Mouse (Mus musculus): ENCODE measurements at regions not wholly inside any gene's neighbourhood (a gene's known extent, or its start where the extent isn't known, plus 50 kb on each side); places are given as distances from the start of the nearest gene placed in this dataset.

DNA sequence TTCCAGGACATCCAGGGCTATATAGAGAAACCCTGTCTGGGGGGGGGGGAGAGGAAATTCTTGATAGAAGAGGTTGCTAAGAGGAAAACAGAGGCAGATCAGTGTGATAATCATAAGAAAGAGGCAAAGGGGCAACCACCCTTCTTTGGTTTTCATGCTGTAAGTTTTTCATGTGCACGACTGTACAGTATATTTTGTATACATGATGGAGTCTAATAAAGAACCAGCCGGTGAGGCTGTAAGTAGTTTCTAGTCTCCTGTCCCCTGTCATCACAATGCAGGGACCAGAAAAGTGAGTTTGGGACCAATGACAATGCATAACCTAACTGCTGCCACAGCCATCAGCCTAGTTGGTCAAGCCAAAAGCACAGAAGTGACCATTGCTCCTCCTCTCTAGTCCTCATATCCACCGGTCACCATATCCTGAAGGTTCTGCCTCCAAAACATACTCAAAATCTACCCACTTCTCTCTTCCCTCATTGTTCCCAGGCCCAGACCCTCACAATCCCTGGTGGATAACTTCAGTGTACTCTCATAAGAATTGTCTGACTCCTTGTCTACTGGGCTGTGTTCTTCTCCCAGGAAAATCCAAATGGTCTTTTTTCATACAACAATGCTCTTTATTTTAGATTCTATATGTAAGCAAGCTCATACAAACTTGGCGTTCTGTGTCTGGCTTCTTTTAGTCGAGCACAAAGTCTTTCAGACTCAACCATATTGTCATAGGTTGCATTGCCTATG is 122.9 kb upstream of the Cpm start:
- H3K27me3 ChIP-seq (replicated peaks), result no peaks in the 10 kb centered on the region
- no peaks in the 10 kb centered on the region for H3K9me3 ChIP-seq
- no peak overlapping the region for H3K27ac ChIP-seq
- H3K4me2 ChIP-seq (replicated peaks), result no peak overlapping the region
- WGBS, result 89% methylated on average over 5 of the region's 5 CpGs
- H3K9ac ChIP-seq, result no peak overlapping the region
- no peaks in the 10 kb centered on the region for H3K4me1 ChIP-seq
- no peaks in the 10 kb centered on the region for H3K36me3 ChIP-seq
- no peak overlapping the region for H3K4me3 ChIP-seq
- no peak for ATAC-seq (ENCODE audit: low FRiP score, low read depth)

DNA sequence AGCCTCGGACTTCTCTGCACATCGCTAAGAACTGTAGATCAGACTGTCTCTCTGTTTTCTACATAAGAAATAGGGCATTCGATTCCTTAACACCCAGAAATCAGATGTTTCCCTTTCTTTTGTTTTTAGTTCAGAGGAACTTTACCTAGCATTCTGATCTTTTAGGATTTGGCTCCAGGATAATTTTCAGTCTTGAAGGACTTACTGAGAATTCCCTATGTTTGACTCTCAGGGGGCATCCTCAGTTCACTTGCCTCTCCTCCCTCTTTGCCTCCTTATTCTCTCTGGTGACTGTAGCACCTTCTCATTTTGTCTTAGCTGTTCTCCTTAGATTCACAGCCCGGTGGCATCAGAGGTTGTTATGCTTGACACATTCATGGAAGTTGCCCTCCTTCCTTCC is 123.8 kb upstream of the Cpm start:
- no peak for ATAC-seq (ENCODE audit: low FRiP score, low read depth)
- H3K27ac ChIP-seq, result no peak overlapping the region
- no peak overlapping the region for H3K9ac ChIP-seq
- H3K4me3 ChIP-seq, result no peak overlapping the region
- no peaks in the 10 kb centered on the region for H3K4me1 ChIP-seq
- no peaks in the 10 kb centered on the region for H3K9me3 ChIP-seq
- H3K36me3 ChIP-seq, result no peaks in the 10 kb centered on the region
- no peaks in the 10 kb centered on the region for H3K27me3 ChIP-seq (replicated peaks)
- no peak overlapping the region for H3K4me2 ChIP-seq (replicated peaks)
- 84% methylated on average over 4 of the region's 4 CpGs for WGBS

DNA sequence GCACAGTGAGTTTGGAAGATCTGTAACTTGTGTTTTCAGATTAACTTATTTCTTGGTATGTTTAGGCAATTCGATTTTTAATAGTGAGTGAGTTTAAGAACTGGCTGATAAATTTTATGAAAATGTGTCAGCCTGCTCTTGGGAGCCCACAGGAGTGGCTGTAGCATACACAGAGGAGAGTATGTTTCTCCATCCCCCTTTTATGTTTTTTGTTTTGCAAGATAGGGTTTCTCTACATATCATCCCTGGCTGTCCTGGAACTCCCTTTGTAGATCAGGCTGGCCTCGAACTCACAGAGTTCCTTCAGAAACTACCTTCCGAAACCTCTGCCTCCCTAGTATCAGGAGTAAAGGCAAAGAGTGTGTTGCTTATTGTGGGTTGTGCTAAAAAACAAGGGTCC is 124.2 kb upstream of the Cpm start:
- no peak for ATAC-seq (ENCODE audit: low FRiP score, low read depth)
- H3K4me3 ChIP-seq, result no peak overlapping the region
- H3K9ac ChIP-seq, result no peak overlapping the region
- H3K4me2 ChIP-seq (replicated peaks), result no peak overlapping the region
- H3K36me3 ChIP-seq, result no peaks in the 10 kb centered on the region
- WGBS, result 94% methylated on average over 3 of the region's 3 CpGs
- no peak overlapping the region for H3K27ac ChIP-seq
- no peaks in the 10 kb centered on the region for H3K9me3 ChIP-seq
- H3K27me3 ChIP-seq (replicated peaks), result no peaks in the 10 kb centered on the region
- H3K4me1 ChIP-seq, result no peaks in the 10 kb centered on the region

DNA sequence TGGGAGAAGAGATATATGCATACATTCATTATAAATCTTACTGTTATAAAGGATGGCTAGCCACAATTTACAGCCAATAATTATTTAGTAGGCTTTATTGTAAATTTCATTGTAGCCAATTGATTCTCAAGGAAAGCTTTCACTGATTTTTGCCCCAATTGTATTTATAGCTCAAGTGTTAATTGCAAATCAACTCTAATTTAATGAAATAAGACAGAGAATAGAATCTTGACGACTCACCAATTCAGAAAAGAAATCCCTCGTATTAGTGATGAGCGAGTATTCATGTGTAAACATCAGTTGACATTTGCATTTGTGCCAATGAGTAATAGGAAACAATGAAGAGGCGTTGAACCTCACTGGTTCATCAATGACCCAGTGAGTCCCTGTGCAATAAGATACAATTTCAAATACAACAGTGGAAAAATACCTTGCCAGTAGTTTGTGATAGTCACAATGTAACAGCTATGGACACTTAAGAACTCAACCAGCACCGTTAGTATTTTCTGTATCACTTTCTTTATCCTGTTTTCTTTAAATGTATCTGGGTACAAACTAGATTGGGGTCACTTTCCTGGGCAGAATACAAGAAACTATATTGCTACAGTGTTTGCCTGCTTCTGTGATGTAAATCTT is 124.6 kb upstream of the Cpsf6 start:
- 79% methylated on average over 5 of the region's 5 CpGs for WGBS
- Histone ChIP-seq H3K9me3 (no peaks in the 10 kb centered on the region), H3K4me2 (replicated peaks) (no peak overlapping the region), H3K36me3 (no peaks in the 10 kb centered on the region), H3K4me1 (no peaks in the 10 kb centered on the region), H3K9ac (no peak overlapping the region), H3K27ac (no peak overlapping the region), H3K4me3 (no peak overlapping the region), H3K27me3 (replicated peaks) (no peaks in the 10 kb centered on the region)
- ATAC-seq (ENCODE audit: low FRiP score, low read depth), result no peak

DNA sequence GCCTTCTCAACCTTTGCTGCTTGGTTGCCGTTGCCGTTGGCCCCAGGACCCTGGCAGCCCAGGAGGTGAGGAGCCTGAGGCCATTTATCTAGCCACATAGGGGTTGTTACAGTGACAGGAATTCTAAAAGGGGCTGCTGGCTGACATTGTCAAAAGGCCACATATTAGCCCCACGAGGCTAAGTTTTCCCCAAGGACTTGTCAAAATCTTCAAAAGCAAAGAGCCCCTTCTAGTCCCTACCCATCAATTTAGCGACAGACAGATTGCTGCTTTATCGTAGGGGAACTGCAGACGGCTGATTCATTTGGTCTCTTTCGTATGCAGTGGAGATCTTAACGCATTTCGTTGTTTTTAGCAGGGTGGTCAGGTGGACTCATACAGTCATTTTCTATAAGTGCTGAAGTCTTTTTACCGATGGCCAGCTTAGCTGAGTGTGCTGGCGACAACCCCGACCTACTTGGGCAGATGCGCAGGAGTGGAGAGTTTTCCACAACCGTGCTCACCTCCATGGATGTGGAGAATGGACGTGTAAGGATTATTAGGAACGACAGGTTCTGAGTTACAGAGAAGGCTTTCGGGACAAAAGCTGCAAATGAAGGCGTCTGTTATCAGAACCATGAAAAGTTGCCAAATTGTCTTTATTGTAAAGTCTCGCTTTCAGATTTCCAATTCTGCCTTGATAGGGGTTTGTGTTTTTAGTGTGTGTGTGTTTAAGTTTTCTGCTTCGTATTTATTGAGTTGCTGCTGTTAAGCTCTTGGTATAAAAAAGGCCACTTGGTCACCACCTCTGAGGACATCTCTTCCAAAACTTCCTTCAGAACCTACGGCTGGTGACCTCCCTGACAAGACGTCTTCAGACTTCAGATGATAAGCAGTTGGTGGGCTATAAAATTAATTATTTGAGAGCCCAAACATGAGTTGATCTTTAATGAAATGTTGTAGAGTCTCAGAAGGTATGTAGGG is 123.7 kb upstream of the Cpsf6 start:
- Histone ChIP-seq H3K4me1 (no peaks in the 10 kb centered on the region), H3K9me3 (no peaks in the 10 kb centered on the region), H3K4me3 (no peak overlapping the region), H3K27ac (no peak overlapping the region), H3K4me2 (replicated peaks) (no peak overlapping the region), H3K27me3 (replicated peaks) (no peaks in the 10 kb centered on the region), H3K9ac (no peak overlapping the region), H3K36me3 (no peaks in the 10 kb centered on the region)
- ATAC-seq (ENCODE audit: low FRiP score, low read depth), result no peak
- WGBS, result 79% methylated on average over 22 of the region's 22 CpGs

DNA sequence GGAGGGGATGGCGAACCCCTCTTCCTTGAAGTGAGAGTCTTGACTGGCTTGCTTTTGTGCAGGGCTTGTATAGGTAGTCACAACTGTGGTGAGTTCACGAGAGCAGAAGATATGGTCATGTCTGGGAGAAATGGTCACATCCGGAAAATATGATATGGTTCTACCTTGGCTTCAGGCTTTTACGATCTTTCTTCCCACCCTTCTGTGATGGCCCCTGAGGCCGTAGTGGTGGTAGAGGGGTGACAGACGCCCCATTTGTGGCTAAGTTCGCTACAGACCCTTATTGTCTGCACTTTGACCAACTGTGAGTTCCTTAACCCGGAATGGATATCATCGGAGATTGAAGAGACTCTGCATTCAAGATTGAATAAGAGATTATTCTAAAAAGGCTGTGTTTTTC is 122.9 kb upstream of the Cpsf6 start:
- Histone ChIP-seq H3K4me1 (no peaks in the 10 kb centered on the region), H3K9ac (no peak overlapping the region), H3K27me3 (replicated peaks) (no peaks in the 10 kb centered on the region), H3K36me3 (no peaks in the 10 kb centered on the region), H3K9me3 (no peaks in the 10 kb centered on the region), H3K27ac (no peak overlapping the region), H3K4me2 (replicated peaks) (no peak overlapping the region), H3K4me3 (no peak overlapping the region)
- no peak for ATAC-seq (ENCODE audit: low FRiP score, low read depth)
- WGBS, result 89% methylated on average over 9 of the region's 9 CpGs

DNA sequence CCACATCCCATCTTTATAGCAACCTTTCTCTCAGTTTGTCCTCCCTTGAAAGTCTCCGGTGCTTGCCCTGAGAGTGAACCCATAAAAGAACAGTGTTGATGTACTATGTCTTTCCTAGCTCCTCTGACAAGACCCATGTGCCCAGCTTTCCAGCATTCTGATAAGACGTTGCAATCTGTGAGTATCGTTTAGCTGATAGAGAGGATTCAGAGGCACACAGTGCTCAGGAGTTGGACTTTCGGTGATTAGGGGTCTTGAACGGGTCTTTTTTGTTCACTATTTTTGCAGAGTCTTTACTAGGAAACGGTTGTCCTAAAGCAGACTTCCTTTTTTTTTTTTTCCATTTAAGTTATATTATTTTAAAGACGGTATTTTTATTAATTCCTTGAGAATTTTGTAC is 122.3 kb upstream of the Cpsf6 start:
- no peaks in the 10 kb centered on the region for H3K4me1 ChIP-seq
- H3K4me3 ChIP-seq, result no peak overlapping the region
- no peak overlapping the region for H3K27ac ChIP-seq
- H3K9ac ChIP-seq, result no peak overlapping the region
- H3K27me3 ChIP-seq (replicated peaks), result no peaks in the 10 kb centered on the region
- no peaks in the 10 kb centered on the region for H3K9me3 ChIP-seq
- H3K4me2 ChIP-seq (replicated peaks), result no peak overlapping the region
- H3K36me3 ChIP-seq, result no peaks in the 10 kb centered on the region
- no peak for ATAC-seq (ENCODE audit: low FRiP score, low read depth)
- 92% methylated on average over 7 of the region's 7 CpGs for WGBS

DNA sequence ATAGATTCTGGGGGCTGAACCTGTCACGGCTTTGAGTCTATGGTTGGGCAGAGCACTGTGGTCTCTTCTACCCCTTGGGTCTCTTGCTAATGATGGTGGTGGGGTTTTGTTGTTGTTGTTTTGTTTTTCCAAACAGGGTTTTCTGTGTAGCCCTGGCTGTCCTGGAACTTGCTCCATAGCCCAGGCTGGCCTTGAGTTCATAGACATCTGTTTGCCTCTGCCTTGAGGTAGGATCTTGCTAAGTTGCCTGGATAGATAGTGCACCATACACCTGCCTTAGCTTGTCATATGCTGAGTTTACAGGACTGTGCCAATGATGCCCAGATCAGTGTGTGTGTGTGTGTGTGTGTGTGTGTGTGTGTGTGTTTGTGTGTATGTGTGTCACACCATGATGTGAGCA is 121.6 kb upstream of the Cpsf6 start:
- no peak overlapping the region for H3K9ac ChIP-seq
- no peak overlapping the region for H3K4me2 ChIP-seq (replicated peaks)
- H3K9me3 ChIP-seq, result no peaks in the 10 kb centered on the region
- H3K36me3 ChIP-seq, result no peaks in the 10 kb centered on the region
- H3K4me3 ChIP-seq, result no peak overlapping the region
- H3K27ac ChIP-seq, result no peak overlapping the region
- H3K4me1 ChIP-seq, result no peaks in the 10 kb centered on the region
- no peaks in the 10 kb centered on the region for H3K27me3 ChIP-seq (replicated peaks)
- 84% methylated on average over 1 of the region's 1 CpGs for WGBS
- no peak for ATAC-seq (ENCODE audit: low FRiP score, low read depth)

DNA sequence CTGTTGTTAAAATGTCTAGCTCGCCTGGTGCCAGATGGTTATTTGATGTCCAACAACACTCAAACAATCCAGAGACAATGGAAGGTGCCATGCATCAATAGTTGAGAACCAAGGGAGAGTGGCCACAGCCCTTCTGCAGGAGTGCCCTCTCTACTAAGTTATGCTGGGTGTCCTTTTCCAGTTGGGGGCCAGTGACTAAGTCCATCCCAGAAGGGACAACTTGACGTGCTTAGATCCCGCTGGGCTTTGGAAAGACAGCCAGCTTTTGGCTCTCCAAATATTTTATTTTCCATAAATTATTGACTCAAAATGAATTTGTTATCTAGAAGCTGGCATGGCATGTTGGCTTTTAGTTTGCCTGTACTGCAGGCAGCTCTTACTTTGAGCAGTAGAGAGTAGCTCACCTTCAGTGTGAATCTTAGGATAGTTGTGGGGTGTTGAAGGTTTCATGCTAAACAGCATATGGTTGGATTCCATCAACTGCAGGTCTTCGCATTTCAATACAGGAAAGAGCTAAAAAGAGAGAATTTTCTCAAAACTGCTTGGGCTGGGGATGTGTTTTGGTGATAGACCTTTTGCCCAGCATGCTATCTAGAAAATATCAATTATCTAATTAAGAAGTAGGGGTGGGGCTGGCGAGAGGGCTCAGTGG is 120.8 kb upstream of the Cpsf6 start:
- Histone ChIP-seq H3K27me3 (replicated peaks) (no peaks in the 10 kb centered on the region), H3K4me1 (no peaks in the 10 kb centered on the region), H3K4me3 (no peak overlapping the region), H3K36me3 (no peaks in the 10 kb centered on the region), H3K4me2 (replicated peaks) (no peak overlapping the region), H3K9me3 (no peaks in the 10 kb centered on the region), H3K27ac (no peak overlapping the region), H3K9ac (no peak overlapping the region)
- ATAC-seq (ENCODE audit: low FRiP score, low read depth), result no peak
- WGBS, result 78% methylated on average over 5 of the region's 5 CpGs

DNA sequence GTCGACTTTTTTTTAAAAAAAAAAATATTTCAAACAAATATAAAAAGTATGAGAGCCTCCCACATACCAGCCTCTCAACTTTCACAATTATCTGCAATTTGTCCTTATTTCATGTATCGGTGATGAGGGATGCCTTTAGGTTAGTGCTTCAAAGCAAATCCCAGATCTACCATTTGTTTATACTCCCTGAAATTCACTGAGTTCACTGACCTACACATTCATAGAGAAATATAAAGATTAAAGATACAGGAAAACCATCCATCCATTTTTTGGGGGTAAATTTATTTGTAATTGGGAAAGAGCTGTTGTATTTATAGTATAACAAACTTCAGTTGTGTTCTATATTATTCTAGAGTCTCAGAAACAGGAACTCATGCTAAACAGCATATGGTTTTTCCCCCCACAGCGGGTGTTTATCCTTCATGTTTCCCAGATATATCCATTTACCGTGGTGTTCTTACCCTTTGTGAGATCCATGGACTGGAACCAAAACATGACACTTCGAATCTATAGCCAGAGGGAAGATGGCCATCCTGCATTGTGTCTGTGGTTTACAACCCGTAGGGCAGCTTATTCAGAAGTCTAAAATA is 120.1 kb upstream of the Cpsf6 start:
- H3K36me3 ChIP-seq, result no peaks in the 10 kb centered on the region
- 70% methylated on average over 6 of the region's 6 CpGs for WGBS

DNA sequence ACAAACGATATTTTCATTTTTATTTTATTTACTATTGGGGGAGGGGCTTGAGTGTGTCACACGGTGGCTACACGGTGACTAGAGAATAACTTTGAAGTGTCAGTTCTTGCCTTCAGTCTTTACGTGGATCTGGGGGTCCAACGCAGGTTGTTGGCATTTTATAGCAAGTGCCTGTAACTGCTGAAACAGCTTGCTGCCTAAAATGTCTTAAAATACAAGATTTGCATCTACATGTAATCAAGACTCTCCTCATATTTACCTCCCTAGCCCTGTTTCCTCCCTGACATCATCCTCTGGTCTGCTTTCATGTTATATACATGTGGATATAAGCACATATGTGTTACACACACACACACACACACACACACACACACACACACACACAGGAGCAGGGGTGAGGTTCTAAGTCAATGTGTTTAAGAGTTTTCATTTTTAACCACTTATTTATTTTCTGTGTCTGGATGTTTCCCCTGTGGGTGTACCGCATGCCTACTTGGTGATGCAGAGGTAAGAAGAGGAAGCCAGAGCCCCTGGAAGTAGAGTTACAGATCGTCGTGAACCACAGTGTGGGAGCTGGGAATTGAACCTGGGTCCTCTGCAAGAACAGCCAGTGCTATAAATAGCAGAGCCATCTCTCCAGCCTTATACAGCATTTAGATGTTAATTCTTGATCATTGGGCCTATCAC is 119.5 kb upstream of the Cpsf6 start:
- Histone ChIP-seq H3K36me3 (no peaks in the 10 kb centered on the region), H3K9me3 (no peaks in the 10 kb centered on the region), H3K4me2 (replicated peaks) (no peak overlapping the region), H3K27me3 (replicated peaks) (no peaks in the 10 kb centered on the region), H3K4me3 (no peak overlapping the region), H3K27ac (no peak overlapping the region), H3K4me1 (no peaks in the 10 kb centered on the region), H3K9ac (no peak overlapping the region)
- ATAC-seq (ENCODE audit: low FRiP score, low read depth), result no peak
- WGBS, result 96% methylated on average over 8 of the region's 8 CpGs

More for the DNA sequence above, 120.1 kb upstream of the Cpsf6 start:
- Histone ChIP-seq H3K9me3 (no peaks in the 10 kb centered on the region), H3K27me3 (replicated peaks) (no peaks in the 10 kb centered on the region), H3K4me1 (no peaks in the 10 kb centered on the region), H3K9ac (no peak overlapping the region), H3K4me2 (replicated peaks) (no peak overlapping the region), H3K27ac (no peak overlapping the region), H3K4me3 (no peak overlapping the region)
- no peak for ATAC-seq (ENCODE audit: low FRiP score, low read depth)

Measured in neural tube, embryonic 12.5 days (tissue).